Mouse (Mus musculus): ENCODE measurements around the gene Srsf2. TPM values are rescaled to one million over a fixed set of nuclear protein-coding genes. Genes with fewer than 3 reads are reported as not detected.
A peak's percentile ranks its signal among the peaks of the same experiment; 100 is the strongest.

Gene Srsf2
- total RNA-seq, 2 experiments from 2014 or later, result 97.1 to 103 TPM

- no peak for DNase-seq (ENCODE audit: low spot score)
- intact Hi-C loops (cut with DNase I), result loop anchor here (2.0 kb wide), 1 partner anchor 25 kb away; no protein-coding TSS in a partner anchor
These were observed 39.3 kb downstream of the Srsf2 start for GRCm38 (mm10) chr11:116813610-116814009.

- DNase-seq (ENCODE audit: low spot score), result no peak
- intact Hi-C loops (cut with DNase I), result no loop called here
These were observed 39.9 kb downstream of the Srsf2 start for GRCm38 (mm10) chr11:116812793-116813529.

- intact Hi-C loops (cut with DNase I), result no loop called here
- DNase-seq (ENCODE audit: low spot score), result no peak
These were observed 41.7 kb downstream of the Srsf2 start for GRCm38 (mm10) chr11:116810983-116811901.

DNA sequence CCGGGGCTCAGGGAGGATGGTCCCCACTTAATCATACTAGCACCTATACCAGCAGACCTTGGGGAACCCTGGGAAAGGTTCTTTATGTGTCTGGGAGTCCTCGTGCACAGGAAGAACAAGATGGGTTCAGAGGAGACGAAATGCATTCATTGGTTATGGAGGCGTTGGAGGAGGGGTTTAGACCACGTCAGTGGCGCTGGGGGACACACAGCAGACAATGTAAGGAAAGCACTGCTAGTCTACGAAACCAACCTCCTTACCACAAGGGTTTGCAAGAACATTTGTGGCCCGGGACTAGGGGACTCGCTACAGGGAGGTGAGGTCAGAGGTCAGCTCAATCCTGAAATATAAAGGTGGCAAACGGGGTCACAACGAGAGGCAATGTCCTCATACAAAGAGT lies 42.4 kb downstream of the Srsf2 start:
- intact Hi-C loops (cut with DNase I), result no loop called here
- DNase-seq (ENCODE audit: low spot score), result no peak

GRCm38 (mm10) chr11:116809520-116809919 lies 43.4 kb downstream of the Srsf2 start:
- intact Hi-C loops (cut with DNase I), result loop anchor here (10.0 kb wide), 1 partner anchor 135 kb away; no protein-coding TSS in a partner anchor
- no peak for DNase-seq (ENCODE audit: low spot score)

GRCm38 (mm10) chr11:116808811-116809395 lies 44.0 kb downstream of the Srsf2 start:
- intact Hi-C loops (cut with DNase I), result loop anchor here (1.0 to 10.0 kb wide), 2 partner anchors 134 to 166 kb away; no protein-coding TSS in a partner anchor
- no peak for DNase-seq (ENCODE audit: low spot score)

GRCm38 (mm10) chr11:116807938-116808606 lies 44.8 kb downstream of the Srsf2 start:
- intact Hi-C loops (cut with DNase I), result loop anchor here (1.0 to 10.0 kb wide), 2 partner anchors 133 to 165 kb away; no protein-coding TSS in a partner anchor
- peak; percentile 76 for DNase-seq (ENCODE audit: low spot score)

DNA sequence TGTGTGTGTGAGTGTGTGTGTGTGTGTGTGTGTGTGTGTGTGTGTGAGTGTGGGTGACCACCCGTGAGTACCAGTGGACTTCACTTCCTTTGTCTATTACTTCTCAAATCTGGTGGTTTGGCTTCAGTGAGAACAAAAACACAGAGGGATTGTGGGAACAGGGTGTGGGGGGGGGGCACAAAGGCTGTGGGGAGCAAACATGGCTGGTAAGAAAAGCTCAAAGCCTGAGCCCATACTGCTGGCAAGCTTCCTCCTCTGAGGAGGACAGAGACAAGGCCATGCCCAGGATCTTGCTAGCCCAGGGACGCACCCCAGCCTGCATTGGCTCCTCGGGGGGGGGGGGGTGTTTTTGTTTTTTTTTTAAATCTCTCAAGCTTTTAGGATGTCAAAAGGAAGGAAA lies 45.4 kb downstream of the Srsf2 start:
- intact Hi-C loops (cut with DNase I), result loop anchor here (10.0 kb wide), 1 partner anchor 133 kb away; no protein-coding TSS in a partner anchor
- no peak for DNase-seq (ENCODE audit: low spot score)

GRCm38 (mm10) chr11:116807116-116807515 lies 45.8 kb downstream of the Srsf2 start:
- intact Hi-C loops (cut with DNase I), result loop anchor here (10.0 kb wide), 1 partner anchor 132 kb away; no protein-coding TSS in a partner anchor
- no peak for DNase-seq (ENCODE audit: low spot score)

GRCm38 (mm10) chr11:116806136-116807071 lies 46.5 kb downstream of the Srsf2 start:
- no peak for DNase-seq (ENCODE audit: low spot score)
- intact Hi-C loops (cut with DNase I), result loop anchor here (10.0 kb wide), 1 partner anchor 132 kb away; no protein-coding TSS in a partner anchor

GRCm38 (mm10) chr11:116802709-116803108 lies 50.2 kb downstream of the Srsf2 start:
- intact Hi-C loops (cut with DNase I), result loop anchor here (10.0 kb wide), 1 partner anchor 128 kb away; no protein-coding TSS in a partner anchor
- no peak for DNase-seq (ENCODE audit: low spot score)

DNA sequence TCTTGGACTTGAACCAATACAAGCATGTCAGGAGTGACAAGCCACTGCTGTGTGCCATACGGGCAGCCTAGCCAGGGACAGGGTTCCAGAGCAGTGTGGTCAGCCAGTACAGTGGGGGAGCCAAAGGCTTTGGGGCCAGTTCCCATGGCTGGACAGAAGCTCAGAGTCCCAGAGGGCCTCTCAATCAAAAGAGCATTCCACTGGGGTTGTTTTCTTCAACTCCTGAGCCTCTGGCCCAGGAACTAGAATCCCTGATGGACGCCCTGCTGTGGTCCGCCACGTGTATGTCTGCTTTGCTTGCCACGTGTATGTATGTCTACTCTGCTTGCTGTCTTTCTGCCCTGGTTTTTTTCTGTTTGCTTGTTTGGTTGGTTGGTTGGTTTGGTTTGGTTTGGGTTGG lies 51.8 kb downstream of the Srsf2 start:
- intact Hi-C loops (cut with DNase I), result loop anchor here (10.0 kb wide), 1 partner anchor 126 kb away; no protein-coding TSS in a partner anchor
- no peak for DNase-seq (ENCODE audit: low spot score)

Other genes with a start within 250 kb of the Srsf2 start
- gene Rhbdf2, start 226.1 kb downstream of the Srsf2 start, total RNA-seq (2021), result 10 to 100 TPM; 10.6 to 12.8 TPM
- 1 to 10 TPM; 1.0 to 1.6 TPM for gene Prcd, start 199.6 kb downstream of the Srsf2 start, total RNA-seq (2021)
- gene Cygb, start 198.8 kb downstream of the Srsf2 start, total RNA-seq (2021), result 10 to 100 TPM; 34.8 to 49.8 TPM
- gene St6galnac1, start 77.6 kb downstream of the Srsf2 start, total RNA-seq (2021), result not detected
- 10 to 100 TPM; 17.2 to 23.2 TPM for gene Mxra7, start 25.0 kb downstream of the Srsf2 start, total RNA-seq (2021)
- gene Mettl23, start 9.8 kb downstream of the Srsf2 start, total RNA-seq (2021), result 10 to 100 TPM; 36.6 to 39.4 TPM
- 10 to 100 TPM; 37.1 to 37.7 TPM for gene Jmjd6, start 9.6 kb downstream of the Srsf2 start, total RNA-seq (2021)
- gene Mfsd11, start 654 bp downstream of the Srsf2 start, total RNA-seq (2021), result 10 to 100 TPM; 34.0 to 36.9 TPM
- gene Mgat5b, start 65.8 kb upstream of the Srsf2 start, total RNA-seq (2021), result under 1 TPM; 0.21 to 0.34 TPM

Data from heart, postnatal 25 days (tissue).